Mouse (Mus musculus): ENCODE results near the gene Cct6b. TPM values are rescaled to one million over a fixed set of nuclear protein-coding genes. Genes with fewer than 3 reads are reported as not detected.

The Cct6b gene
- polyA plus RNA-seq, 1 experiment from 2014 or later = 0.44 TPM

DNA sequence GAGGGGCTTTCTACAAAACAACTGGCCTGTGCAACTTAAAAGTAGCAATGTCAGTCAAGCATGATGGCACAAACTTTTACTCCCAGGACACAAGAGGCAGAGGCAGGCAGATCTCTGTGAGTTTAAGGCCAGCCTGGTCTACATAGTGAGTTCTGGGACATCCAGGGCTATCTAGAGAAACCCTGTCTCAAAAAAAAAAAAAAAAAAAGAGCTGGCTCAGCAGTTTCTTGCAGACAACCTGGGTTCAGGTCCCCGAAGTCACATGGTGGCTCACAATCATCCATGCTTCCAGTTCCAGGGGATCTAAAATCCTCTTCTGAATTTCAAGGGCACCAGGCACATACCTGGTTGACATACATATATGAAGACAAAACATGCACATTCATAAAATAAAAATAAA, 8.2 kb downstream of the Cct6b start:
- Histone ChIP-seq H3K27ac (no peak overlapping the region), H3K4me1 (no peaks in the 10 kb centered on the region), H3K4me2 (no peak overlapping the region), H3K27me3 (peaks cover 9% of the 10 kb centered on the region), H3K36me3 (no peaks in the 10 kb centered on the region), H3K9ac (no peak overlapping the region), H3K4me3 (replicated peaks) (no peak overlapping the region), H3K9me3 (replicated peaks) (no peaks in the 10 kb centered on the region)
- 93% methylated on average over 1 of the region's 1 CpGs for WGBS
- ATAC-seq (replicated peaks; ENCODE audit: low FRiP score) = no peak

DNA sequence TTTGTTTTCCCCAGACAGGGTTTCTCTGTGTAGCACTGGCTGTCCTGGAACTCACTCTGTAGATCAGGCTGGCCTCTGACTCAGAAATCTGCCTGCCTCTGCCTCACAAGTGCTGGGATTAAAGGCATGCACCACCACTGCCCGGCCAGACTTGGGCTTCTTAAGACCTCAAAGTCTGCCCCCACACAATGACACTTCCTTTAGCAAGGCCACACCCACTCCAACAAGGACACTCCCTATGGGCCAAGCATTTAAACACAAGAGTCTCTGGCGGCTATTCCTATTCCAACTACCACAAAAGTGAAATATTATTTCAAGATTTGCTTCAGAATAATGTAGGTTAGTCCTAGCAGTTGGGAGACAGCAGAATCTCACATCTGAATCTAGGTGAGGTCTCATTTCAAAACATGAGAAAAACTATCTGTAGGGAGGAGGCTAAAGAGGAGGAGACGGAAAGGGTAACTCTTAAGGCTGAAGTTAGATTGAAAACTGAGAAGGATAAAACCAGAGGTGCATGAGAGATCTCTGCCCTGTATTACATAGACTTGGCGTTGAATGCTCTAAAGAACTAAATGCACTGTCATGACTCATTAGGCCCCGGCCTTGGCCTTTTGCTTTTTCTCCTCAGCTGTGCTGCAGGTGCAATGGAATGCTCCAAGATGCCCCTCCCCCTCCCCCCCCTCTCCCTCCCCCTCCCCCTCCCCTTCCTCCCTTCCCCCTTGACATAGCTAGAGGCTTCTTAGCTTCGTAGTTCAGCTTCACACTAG, 11.6 kb downstream of the Cct6b start:
- H3K27me3 ChIP-seq = peaks cover under 1% of the 10 kb centered on the region; the same call in 1 of the 2 replicates
- no peak overlapping the region for H3K4me2 ChIP-seq
- 49% methylated on average over 6 of the region's 6 CpGs for WGBS
- no peaks in the 10 kb centered on the region for H3K36me3 ChIP-seq
- no peaks in the 10 kb centered on the region for H3K4me1 ChIP-seq
- H3K4me3 ChIP-seq (replicated peaks) = no peak overlapping the region
- H3K27ac ChIP-seq = no peak overlapping the region
- H3K9me3 ChIP-seq (replicated peaks) = no peaks in the 10 kb centered on the region
- H3K9ac ChIP-seq = no peak overlapping the region
- no peak for ATAC-seq (replicated peaks; ENCODE audit: low FRiP score)

DNA sequence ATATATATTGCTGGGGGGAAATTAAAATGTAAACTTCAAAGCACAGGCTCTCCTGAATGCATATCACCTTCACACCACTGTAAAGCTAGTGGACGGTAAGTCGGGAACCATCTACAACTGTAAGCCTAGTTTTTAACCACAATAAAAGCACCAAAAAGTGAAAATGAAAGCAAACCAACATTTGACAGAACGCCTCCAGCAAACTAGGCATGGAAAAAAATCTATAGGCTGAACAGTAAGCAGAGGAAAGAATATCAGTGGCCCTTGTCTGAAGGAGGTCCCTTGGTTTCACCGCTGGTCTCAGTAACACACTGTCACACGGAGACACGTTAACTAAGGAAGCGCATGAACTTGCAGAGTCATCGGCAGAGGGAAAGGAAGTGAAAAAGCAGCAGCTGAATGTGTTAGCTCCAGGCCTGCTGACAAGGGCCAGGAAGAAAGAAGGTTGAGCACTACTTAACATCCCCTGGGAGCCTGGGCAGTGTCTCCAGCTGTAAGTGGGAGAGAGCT, 17.2 kb downstream of the Cct6b start:
- no peaks in the 10 kb centered on the region for H3K27me3 ChIP-seq
- no peaks in the 10 kb centered on the region for H3K4me1 ChIP-seq
- H3K9ac ChIP-seq = no peak overlapping the region
- no peak overlapping the region for H3K27ac ChIP-seq
- H3K4me3 ChIP-seq (replicated peaks) = no peak overlapping the region
- no peaks in the 10 kb centered on the region for H3K36me3 ChIP-seq
- WGBS = 76% methylated on average over 8 of the region's 8 CpGs
- H3K9me3 ChIP-seq (replicated peaks) = no peaks in the 10 kb centered on the region
- ATAC-seq (replicated peaks; ENCODE audit: low FRiP score) = no peak
- H3K4me2 ChIP-seq = no peak overlapping the region

DNA sequence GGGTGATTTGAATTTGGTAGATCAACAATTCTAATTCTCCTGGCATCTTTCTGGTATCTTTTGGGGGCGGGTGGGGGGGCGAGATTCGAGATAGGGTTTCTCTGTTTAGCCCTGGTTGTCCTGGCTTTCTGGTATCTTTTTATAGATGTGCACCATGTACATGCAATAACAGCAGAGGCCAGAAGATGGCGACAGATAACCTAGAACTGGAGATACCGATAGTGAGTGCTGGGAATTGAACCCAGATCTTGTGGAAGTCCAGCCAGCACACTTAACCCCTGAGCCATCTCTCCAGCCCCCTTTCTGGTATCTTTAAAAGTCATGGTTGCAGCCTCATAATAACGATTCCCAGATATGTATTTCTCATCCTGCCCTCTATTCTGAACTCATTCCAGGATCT, 18.0 kb downstream of the Cct6b start:
- Histone ChIP-seq H3K4me3 (replicated peaks) (no peak overlapping the region), H3K9ac (no peak overlapping the region), H3K36me3 (no peaks in the 10 kb centered on the region), H3K27me3 (no peaks in the 10 kb centered on the region), H3K4me2 (no peak overlapping the region), H3K27ac (no peak overlapping the region), H3K4me1 (no peaks in the 10 kb centered on the region), H3K9me3 (replicated peaks) (no peaks in the 10 kb centered on the region)
- ATAC-seq (replicated peaks; ENCODE audit: low FRiP score) = no peak
- 36% methylated on average over 6 of the region's 6 CpGs for WGBS

GRCm38 (mm10) chr11:82739006-82739405, 25.1 kb downstream of the Cct6b start:
- H3K9ac ChIP-seq = no peak overlapping the region
- no peak overlapping the region for H3K4me2 ChIP-seq
- no peak for ATAC-seq (replicated peaks; ENCODE audit: low FRiP score)
- no peaks in the 10 kb centered on the region for H3K36me3 ChIP-seq
- no peak overlapping the region for H3K27ac ChIP-seq
- H3K27me3 ChIP-seq = no peaks in the 10 kb centered on the region
- H3K4me3 ChIP-seq (replicated peaks) = no peak overlapping the region
- H3K9me3 ChIP-seq (replicated peaks) = no peaks in the 10 kb centered on the region
- H3K4me1 ChIP-seq = no peaks in the 10 kb centered on the region

GRCm38 (mm10) chr11:82734227-82734626, 29.9 kb downstream of the Cct6b start:
- H3K27ac ChIP-seq = no peak overlapping the region
- H3K36me3 ChIP-seq = no peaks in the 10 kb centered on the region
- no peak overlapping the region for H3K4me2 ChIP-seq
- H3K9ac ChIP-seq = no peak overlapping the region
- H3K9me3 ChIP-seq (replicated peaks) = no peaks in the 10 kb centered on the region
- no peak for ATAC-seq (replicated peaks; ENCODE audit: low FRiP score)
- no peaks in the 10 kb centered on the region for H3K4me1 ChIP-seq
- no peaks in the 10 kb centered on the region for H3K27me3 ChIP-seq
- H3K4me3 ChIP-seq (replicated peaks) = no peak overlapping the region

DNA sequence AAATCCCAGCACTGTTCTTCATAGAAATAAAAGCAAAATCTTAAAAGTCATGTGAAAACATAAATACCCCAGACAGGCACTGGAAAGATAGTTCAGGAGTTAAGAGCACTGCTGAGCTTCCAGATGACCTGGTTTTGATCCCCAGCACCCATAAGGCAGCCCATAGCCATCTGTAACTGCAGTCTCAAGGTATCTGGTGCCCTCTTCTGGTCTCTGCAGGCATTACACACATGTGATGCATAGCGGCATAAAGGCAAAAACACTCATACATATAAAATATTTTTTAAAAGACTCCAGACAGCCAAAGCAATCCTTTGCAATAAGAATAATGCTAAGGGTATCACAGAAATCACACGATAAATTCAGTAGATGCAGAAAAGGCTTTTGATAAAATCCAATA, 37.3 kb downstream of the Cct6b start:
- Histone ChIP-seq H3K27me3 (no peaks in the 10 kb centered on the region), H3K27ac (no peak overlapping the region), H3K4me1 (no peaks in the 10 kb centered on the region), H3K9me3 (replicated peaks) (peaks cover 3% of the 10 kb centered on the region; the same call in 1 of the 2 replicates), H3K4me3 (replicated peaks) (no peak overlapping the region), H3K4me2 (no peak overlapping the region), H3K36me3 (no peaks in the 10 kb centered on the region), H3K9ac (no peak overlapping the region)
- WGBS = 94% methylated on average over 2 of the region's 2 CpGs
- ATAC-seq (replicated peaks; ENCODE audit: low FRiP score) = no peak

GRCm38 (mm10) chr11:82719294-82719693, 44.8 kb downstream of the Cct6b start:
- no peaks in the 10 kb centered on the region for H3K27me3 ChIP-seq
- no peaks in the 10 kb centered on the region for H3K36me3 ChIP-seq
- H3K4me2 ChIP-seq = no peak overlapping the region
- no peak overlapping the region for H3K27ac ChIP-seq
- no peak overlapping the region for H3K4me3 ChIP-seq (replicated peaks)
- no peak overlapping the region for H3K9ac ChIP-seq
- 83% methylated on average over 12 of the region's 12 CpGs for WGBS
- no peaks in the 10 kb centered on the region for H3K4me1 ChIP-seq
- H3K9me3 ChIP-seq (replicated peaks) = no peaks in the 10 kb centered on the region
- ATAC-seq (replicated peaks; ENCODE audit: low FRiP score) = no peak

- no peak overlapping the region for H3K4me2 ChIP-seq
- WGBS = 86% methylated on average over 3 of the region's 3 CpGs
- H3K36me3 ChIP-seq = no peaks in the 10 kb centered on the region
- no peak overlapping the region for H3K9ac ChIP-seq
- no peaks in the 10 kb centered on the region for H3K4me1 ChIP-seq
- H3K27ac ChIP-seq = no peak overlapping the region
- H3K4me3 ChIP-seq (replicated peaks) = no peak overlapping the region
- no peaks in the 10 kb centered on the region for H3K27me3 ChIP-seq
- H3K9me3 ChIP-seq (replicated peaks) = no peaks in the 10 kb centered on the region
- no peak for ATAC-seq (replicated peaks; ENCODE audit: low FRiP score)
Observed at GRCm38 (mm10) chr11:82712681-82713080, 51.4 kb downstream of the Cct6b start.

GRCm38 (mm10) chr11:82708934-82709333, 55.2 kb downstream of the Cct6b start:
- no peak overlapping the region for H3K4me3 ChIP-seq (replicated peaks)
- 75% methylated on average over 4 of the region's 4 CpGs for WGBS
- no peaks in the 10 kb centered on the region for H3K9me3 ChIP-seq (replicated peaks)
- ATAC-seq (replicated peaks; ENCODE audit: low FRiP score) = no peak
- no peaks in the 10 kb centered on the region for H3K27me3 ChIP-seq
- H3K36me3 ChIP-seq = no peaks in the 10 kb centered on the region
- no peak overlapping the region for H3K27ac ChIP-seq
- no peak overlapping the region for H3K4me2 ChIP-seq
- no peak overlapping the region for H3K9ac ChIP-seq
- no peaks in the 10 kb centered on the region for H3K4me1 ChIP-seq

DNA sequence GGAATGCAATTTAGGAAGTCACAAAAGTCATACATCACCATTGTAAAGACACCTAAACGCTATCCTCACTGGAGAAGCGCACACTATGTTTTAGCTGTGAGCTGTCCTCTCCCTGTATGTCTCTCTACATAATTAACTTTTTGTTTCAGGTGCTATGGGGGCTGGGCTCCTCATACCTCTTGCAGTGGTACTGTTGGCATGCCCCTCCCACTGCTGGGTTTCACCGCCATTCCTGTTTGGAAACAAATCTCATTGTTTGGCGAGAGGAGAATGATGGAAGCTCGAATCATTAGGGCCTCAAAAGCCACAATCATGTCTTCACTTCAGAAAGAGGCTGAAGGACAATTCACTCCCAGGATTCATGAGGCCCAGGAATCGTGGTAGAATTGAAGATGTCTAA, 59.0 kb downstream of the Cct6b start:
- Histone ChIP-seq H3K27ac (no peak overlapping the region), H3K36me3 (no peaks in the 10 kb centered on the region), H3K9ac (no peak overlapping the region), H3K4me3 (replicated peaks) (no peak overlapping the region), H3K27me3 (peaks cover 6% of the 10 kb centered on the region), H3K4me1 (no peaks in the 10 kb centered on the region), H3K9me3 (replicated peaks) (no peaks in the 10 kb centered on the region), H3K4me2 (no peak overlapping the region)
- WGBS = 71% methylated on average over 6 of the region's 6 CpGs
- ATAC-seq (replicated peaks; ENCODE audit: low FRiP score) = no peak

DNA sequence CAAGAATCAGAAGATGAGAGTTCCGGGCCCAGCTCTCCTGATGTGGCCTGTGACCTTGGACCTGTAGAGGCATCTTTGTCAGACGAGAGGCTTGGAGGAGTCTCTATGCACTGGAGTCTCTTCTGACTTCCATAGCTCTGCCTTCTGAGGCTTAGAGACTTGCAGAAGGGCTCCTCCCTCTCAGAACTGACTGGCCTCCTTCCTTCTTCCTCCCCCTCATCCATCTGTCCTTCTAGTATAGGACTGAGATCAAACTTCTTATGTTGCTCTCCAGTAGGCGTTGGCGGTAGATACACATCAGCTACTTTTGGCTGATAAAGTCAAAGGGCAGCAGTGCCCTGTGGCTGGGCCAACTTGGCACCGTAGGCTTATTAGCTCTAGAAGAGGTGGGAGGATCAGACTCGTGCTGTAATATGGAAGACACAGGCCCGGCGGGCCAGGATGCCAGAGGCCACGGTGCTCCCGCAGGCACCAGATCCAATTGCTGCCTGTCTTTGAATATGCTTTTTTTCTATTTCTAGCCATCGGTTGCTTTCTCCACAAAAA, 64.2 kb downstream of the Cct6b start:
- peaks cover 7% of the 10 kb centered on the region; the same call in 1 of the 2 replicates for H3K4me1 ChIP-seq
- H3K36me3 ChIP-seq = no peaks in the 10 kb centered on the region
- no peak overlapping the region for H3K9ac ChIP-seq
- H3K4me3 ChIP-seq (replicated peaks) = no peak overlapping the region
- WGBS = 60% methylated on average over 11 of the region's 11 CpGs
- H3K27me3 ChIP-seq = peaks cover 9% of the 10 kb centered on the region
- H3K4me2 ChIP-seq = no peak overlapping the region
- ATAC-seq (replicated peaks; ENCODE audit: low FRiP score) = no peak
- no peak overlapping the region for H3K27ac ChIP-seq
- no peaks in the 10 kb centered on the region for H3K9me3 ChIP-seq (replicated peaks)

Data from kidney, embryonic 15.5 days (tissue).